Mouse (Mus musculus): Measurements from ENCODE around the gene Rnf40.

- TF ChIP-seq CTCF (IDR thresholded peaks at IDR 0.05; ENCODE audit: insufficient read depth, low read length) (no peak), POLR2A (IDR thresholded peaks at IDR 0.05; ENCODE audit: borderline replicate concordance, extremely low read depth, low read depth, low read length) (no peak)
Measured at GRCm38 (mm10) chr7:127613501-127613900, 24.9 kb downstream of the Rnf40 start.
